Mouse (Mus musculus): ENCODE results near the gene Tnrc6c.

- TF ChIP-seq CTCF (conservative IDR thresholded peaks at IDR 0.05 in 1 of 2, IDR thresholded peaks at IDR 0.05 in 1 of 2; ENCODE audit: low read depth in 2 of 2, low read length in 2 of 2) (no peak), USF2 (conservative IDR thresholded peaks at IDR 0.05; ENCODE audit: low read depth, low read length) (no peak), ETS1 (conservative IDR thresholded peaks at IDR 0.05; ENCODE audit: low read depth, low read length) (0 out of 2 replicates have a peak, but pooled peaks have one; percentile 9), MAFK (IDR thresholded peaks at IDR 0.05; ENCODE audit: insufficient replicate concordance, low read length) (no peak), ZNF384 (IDR thresholded peaks at IDR 0.05; ENCODE audit: low read depth, low read length) (no peak), RCOR1 (conservative IDR thresholded peaks at IDR 0.05; ENCODE audit: low read depth, low read length) (no peak), EP300 (IDR thresholded peaks at IDR 0.05; ENCODE audit: low read length) (0 out of 2 replicates have a peak, but pooled peaks have one; percentile 14), POLR2A (IDR thresholded peaks at IDR 0.05; ENCODE audit: low read depth, low read length) (peak; percentile 81), BHLHE40 (IDR thresholded peaks at IDR 0.05; ENCODE audit: low read depth, low read length) (peak; percentile 73), ZC3H11A (IDR thresholded peaks at IDR 0.05; ENCODE audit: low read depth, low read length) (no peak), IRF4 (IDR thresholded peaks at IDR 0.05; ENCODE audit: low read depth, low read length) (peak; percentile 6)
Observed at GRCm38 (mm10) chr11:117809407-117810311, 155.6 kb downstream of the Tnrc6c start, which contains the start of the genes Gm20708 and Syngr2.
